Mouse (Mus musculus) intestine, postnatal 0 days (tissue): ENCODE measurements at regions not wholly inside any gene's neighbourhood (a gene's known extent, or its start where the extent isn't known, plus 50 kb on each side); places are given as distances from the start of the nearest gene placed in this dataset.
"Not testable (repeated sequence)": the region's sequence is repeated elsewhere in the genome, so short reads cannot be mapped to it uniquely, and the experiment has no call there.

ENCODE experiments used
- ATAC-seq: fragments of 200-750 bp; cut with Nextera tagmentation; 2 replicates; pipeline ENCODE4 v1.8.0; 2017; ENCODE audit warnings: mild to moderate bottlenecking, moderate TSS enrichment, moderate library complexity
- H3K27ac ChIP-seq: fragments of 300-500 bp; sonication (generic); 2 replicates; pipeline ENCODE4 v1.5.1; 2014; ENCODE audit warnings: mild to moderate bottlenecking, low read depth, low read length, moderate library complexity
- H3K27me3 ChIP-seq: fragments of 300-500 bp; sonication (generic); replicated peaks from 2 replicates; pipeline ENCODE4 v1.6.1; 2014; ENCODE audit warnings: low read length, mixed read lengths; ENCODE audit not compliant: control insufficient read depth, insufficient read depth
- H3K36me3 ChIP-seq: fragments of 300-500 bp; sonication (generic); 2 replicates; pipeline ENCODE4 v1.6.1; 2014; ENCODE audit warnings: mild to moderate bottlenecking, moderate library complexity; ENCODE audit not compliant: control insufficient read depth, insufficient read depth
- H3K4me1 ChIP-seq: fragments of 300-500 bp; sonication (generic); replicated peaks from 2 replicates; pipeline ENCODE4 v1.6.1; 2014; ENCODE audit warnings: antibody characterized with exemption, low read length, mixed read lengths; ENCODE audit not compliant: control insufficient read depth, insufficient read depth
- H3K4me2 ChIP-seq: fragments of 300-500 bp; sonication (generic); replicated peaks from 2 replicates; pipeline ENCODE4 v1.6.1; 2014; ENCODE audit warnings: low read depth, mild to moderate bottlenecking, moderate library complexity
- H3K4me3 ChIP-seq: fragments of 300-500 bp; sonication (generic); 2 replicates; pipeline ENCODE4 v1.5.1; 2014; ENCODE audit warnings: low read depth, low read length
- H3K9ac ChIP-seq: fragments of 300-500 bp; sonication (generic); 2 replicates; pipeline ENCODE4 v1.6.1; 2014; ENCODE audit warnings: mild to moderate bottlenecking, low read depth, low read length
- H3K9me3 ChIP-seq: fragments of 300-500 bp; sonication (generic); 2 replicates; pipeline ENCODE4 v1.6.1; 2016; ENCODE audit warnings: mixed run types; ENCODE audit not compliant: control insufficient read depth
- CTCF ChIP-seq: sonication (generic); IDR thresholded peaks from 2 replicates; pipeline ENCODE4 v1.5.1; 2016; ENCODE audit warnings: low read depth, mild to moderate bottlenecking, control low read depth, antibody characterized with exemption, moderate library complexity
- WGBS: fragments of 180-500 bp; shearing (Covaris S2); extraction: QIAGEN DNeasy Blood & Tissue Kit; methylation state at CpG from one replicate; pipeline ENCODE4 v1.1.7; 2014; 5-methylcytosine and 5-hydroxymethylcytosine counted together

DNA sequence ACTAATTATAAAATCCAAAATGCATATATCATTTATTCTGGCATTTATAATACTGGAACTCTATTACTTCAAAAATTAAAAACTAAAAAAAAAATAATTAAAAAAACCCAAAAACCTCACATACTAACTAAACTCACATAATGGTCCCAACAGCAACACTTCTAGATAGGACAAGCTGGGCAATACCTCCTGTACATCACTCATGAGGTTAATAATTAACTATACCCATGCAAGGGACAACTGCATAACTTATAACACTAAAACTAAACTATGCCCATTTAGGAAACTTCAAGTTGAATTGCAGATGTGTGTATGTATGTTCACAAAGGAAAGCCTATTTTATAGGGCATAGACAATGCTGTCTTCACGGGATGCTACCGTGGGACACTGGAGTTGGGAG, 263.0 kb upstream of the Smim15 start:
- TF ChIP-seq CTCF, result no peak
- Histone ChIP-seq H3K9ac (no peak overlapping the region), H3K4me3 (no peak overlapping the region), H3K4me1 (no peaks in the 10 kb centered on the region), H3K27ac (no peak overlapping the region), H3K36me3 (no peaks in the 10 kb centered on the region), H3K27me3 (no peaks in the 10 kb centered on the region), H3K9me3 (no peaks in the 10 kb centered on the region), H3K4me2 (no peak overlapping the region)
- no peak for ATAC-seq
- 89% methylated on average over 2 of the region's 2 CpGs for WGBS

DNA sequence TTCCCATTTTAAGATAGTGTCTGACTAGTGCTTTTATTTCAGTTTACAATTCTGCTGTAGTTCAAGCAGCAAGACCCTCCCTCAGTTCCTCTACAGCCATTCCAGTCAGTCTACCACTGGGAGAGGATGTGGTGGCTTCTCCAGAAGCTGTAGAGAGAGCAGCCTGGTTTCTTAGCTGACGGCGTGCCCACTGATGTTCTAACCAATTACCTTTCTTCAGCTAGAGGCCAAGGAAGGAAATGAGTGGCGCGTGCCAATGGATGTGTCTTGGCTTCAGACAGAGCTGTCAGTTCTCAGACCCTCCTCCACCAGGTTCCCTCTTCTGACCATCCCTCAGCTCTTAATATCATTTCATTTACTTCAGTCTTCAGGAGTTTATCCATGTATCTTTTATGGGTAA, 264.7 kb upstream of the Smim15 start:
- Histone ChIP-seq H3K4me2 (no peak overlapping the region), H3K9ac (no peak overlapping the region), H3K4me1 (no peaks in the 10 kb centered on the region), H3K27ac (no peak overlapping the region), H3K27me3 (no peaks in the 10 kb centered on the region), H3K36me3 (no peaks in the 10 kb centered on the region), H3K9me3 (no peaks in the 10 kb centered on the region), H3K4me3 (no peak overlapping the region)
- no peak for ATAC-seq
- TF ChIP-seq CTCF, result no peak
- WGBS, result 94% methylated on average over 4 of the region's 4 CpGs

DNA sequence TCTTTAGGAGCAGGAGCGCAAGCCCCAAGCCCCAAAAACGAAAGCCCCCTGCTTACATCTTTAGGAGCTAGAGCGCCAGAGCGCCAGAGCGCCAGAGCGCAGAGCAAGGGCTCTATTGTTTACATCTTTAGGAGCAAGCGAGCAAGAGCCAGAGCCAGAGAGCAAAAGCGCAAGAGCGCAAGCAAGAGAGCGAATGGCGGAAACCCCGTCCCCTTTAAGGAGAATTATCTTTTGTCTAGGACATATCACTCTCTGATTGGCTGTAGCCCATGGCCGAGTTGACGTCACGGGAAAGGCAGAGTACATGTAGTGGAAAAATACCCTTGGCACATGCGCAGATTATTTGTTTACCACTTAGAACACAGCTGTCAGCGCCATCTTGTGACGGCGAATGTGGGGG, 269.7 kb upstream of the Smim15 start:
- not testable (repeated sequence) for ATAC-seq, H3K27ac ChIP-seq, H3K9ac ChIP-seq, H3K27me3 ChIP-seq, H3K9me3 ChIP-seq, H3K4me3 ChIP-seq, H3K4me1 ChIP-seq, H3K4me2 ChIP-seq, H3K36me3 ChIP-seq
- 97% methylated on average over 19 of the region's 19 CpGs for WGBS

DNA sequence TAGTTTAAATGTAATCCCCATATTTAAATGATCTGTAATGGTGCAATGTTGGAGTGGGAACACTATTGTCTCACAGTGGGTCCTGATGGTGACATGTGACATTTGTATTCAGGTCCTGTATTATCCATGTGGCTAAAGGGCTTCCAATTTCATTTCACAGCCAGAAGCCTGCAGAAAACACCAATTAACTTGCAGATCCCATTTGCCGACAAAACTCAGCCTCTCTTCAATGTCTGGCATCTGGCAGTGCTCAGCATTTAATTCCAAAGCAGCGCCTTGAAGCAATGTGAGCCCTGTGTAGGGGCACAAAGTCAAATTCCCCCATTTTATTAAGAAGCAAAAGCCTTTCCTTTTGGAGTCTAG, 277.0 kb upstream of the Smim15 start:
- 0 out of 2 replicates have a peak, but pooled peaks cover 3% of the 10 kb centered on the region for H3K36me3 ChIP-seq
- H3K9me3 ChIP-seq, result no peaks in the 10 kb centered on the region
- H3K27me3 ChIP-seq, result no peaks in the 10 kb centered on the region
- no peak overlapping the region for H3K27ac ChIP-seq
- H3K4me3 ChIP-seq, result no peak overlapping the region
- no peak for ATAC-seq
- no peak overlapping the region for H3K9ac ChIP-seq
- H3K4me1 ChIP-seq, result no peaks in the 10 kb centered on the region
- TF ChIP-seq CTCF, result no peak
- WGBS, result 83% methylated on average over 2 of the region's 2 CpGs
- H3K4me2 ChIP-seq, result no peak overlapping the region

DNA sequence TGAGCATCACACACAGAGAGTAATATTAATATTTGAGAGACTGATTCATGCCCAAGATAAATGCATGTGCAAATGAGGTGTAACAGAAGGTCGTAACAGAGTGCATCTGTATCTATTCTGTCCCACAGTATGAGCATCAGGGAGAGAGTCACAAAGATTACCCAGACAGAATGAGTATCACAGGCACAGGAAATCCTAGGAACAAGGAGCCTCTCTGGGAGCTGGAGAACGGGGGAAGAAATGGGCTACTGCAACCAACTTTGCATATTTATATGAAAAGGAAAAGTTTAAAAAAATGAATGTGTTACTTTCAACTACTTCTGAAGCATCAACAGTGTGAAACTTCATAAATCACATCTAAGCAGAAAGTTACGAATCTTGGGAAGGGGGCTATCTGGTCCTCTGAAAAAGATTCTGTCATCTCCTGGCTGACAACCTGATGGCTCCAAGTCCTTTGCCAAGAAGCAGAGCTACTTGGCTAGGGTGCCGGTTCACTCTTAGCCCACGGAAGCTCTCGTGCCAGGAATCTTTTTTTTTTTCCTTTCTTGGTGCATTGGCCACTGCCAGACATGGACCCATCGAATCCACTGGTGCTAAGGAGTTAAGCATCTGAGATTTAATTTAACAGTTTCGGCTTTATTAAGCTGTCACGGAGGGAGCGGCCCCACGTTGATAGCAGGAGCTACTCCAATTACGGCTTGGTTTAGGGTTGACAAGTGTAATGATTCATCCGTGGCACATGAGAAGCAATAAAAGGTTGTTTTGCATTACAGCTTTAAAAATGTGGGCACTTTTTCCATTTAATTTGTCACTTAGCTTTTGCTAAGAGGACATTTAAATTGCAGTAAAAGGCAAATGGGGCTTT, 277.6 kb upstream of the Smim15 start:
- no peak for TF ChIP-seq CTCF
- no peak overlapping the region for H3K4me3 ChIP-seq
- no peaks in the 10 kb centered on the region for H3K4me1 ChIP-seq
- H3K9me3 ChIP-seq, result no peaks in the 10 kb centered on the region
- H3K4me2 ChIP-seq, result no peak overlapping the region
- H3K9ac ChIP-seq, result no peak overlapping the region
- H3K27ac ChIP-seq, result no peak overlapping the region
- no peaks in the 10 kb centered on the region for H3K27me3 ChIP-seq
- no peak for ATAC-seq
- H3K36me3 ChIP-seq, result 0 out of 2 replicates have a peak, but pooled peaks cover 3% of the 10 kb centered on the region
- 68% methylated on average over 13 of the region's 13 CpGs for WGBS

DNA sequence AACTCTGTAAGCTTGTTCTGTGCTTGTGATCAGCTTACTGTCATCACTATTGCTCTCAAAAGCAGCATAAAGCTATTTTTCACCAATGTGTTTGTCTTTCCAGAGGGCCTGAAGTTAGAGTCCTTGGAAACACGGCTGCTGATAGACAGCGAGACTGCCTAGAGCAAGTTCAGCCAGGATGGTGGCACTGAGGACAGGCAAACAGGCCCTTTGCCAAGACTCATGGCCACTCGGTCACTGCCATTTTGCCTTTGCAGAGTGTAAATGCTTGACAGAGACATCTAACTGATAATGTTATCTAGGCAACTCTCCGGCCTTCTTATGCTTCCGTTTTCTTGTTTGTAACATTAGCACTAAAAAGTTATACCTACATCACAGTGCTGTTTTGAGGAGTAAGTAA, 280.3 kb upstream of the Smim15 start:
- Histone ChIP-seq H3K27ac (no peak overlapping the region), H3K4me1 (no peaks in the 10 kb centered on the region), H3K4me2 (no peak overlapping the region), H3K36me3 (no peaks in the 10 kb centered on the region), H3K27me3 (no peaks in the 10 kb centered on the region), H3K9me3 (no peaks in the 10 kb centered on the region), H3K4me3 (no peak overlapping the region), H3K9ac (no peak overlapping the region)
- no peak for TF ChIP-seq CTCF
- no peak for ATAC-seq
- WGBS, result 91% methylated on average over 5 of the region's 5 CpGs
